Mouse (Mus musculus) CH12.LX (cell line): ENCODE data around the gene Cacna1b. TPM values are rescaled to one million over a fixed set of nuclear protein-coding genes. Genes with fewer than 3 reads are reported as not detected.

Experiments used
- DNase-seq: peaks from one replicate; pipeline ENCODE4 v3.0.0-alpha.2; 2013; ENCODE audit errors: extremely low read depth
- H3K27ac ChIP-seq: 2 replicates; pipeline ENCODE4 v1.5.1; 2012; ENCODE audit warnings: low read depth, mild to moderate bottlenecking, control low read depth, moderate library complexity; ENCODE audit not compliant: insufficient read depth
- H3K27me3 ChIP-seq: replicated peaks from 2 replicates; pipeline ENCODE3; 2012; ENCODE audit warnings: inconsistent platforms
- H3K36me3 ChIP-seq, 2 experiments: replicated peaks in 1 of 2; 2 replicates each; pipeline versions ENCODE3 to v1.6.1; 2012; ENCODE audit warnings: inconsistent platforms in 1 of 2, low read length in 1 of 2, mild to moderate bottlenecking in 1 of 2, mixed read lengths in 1 of 2, moderate library complexity in 1 of 2; ENCODE audit not compliant: control insufficient read depth in 1 of 2, insufficient read depth in 1 of 2
- H3K4me1 ChIP-seq, 2 experiments: 2 replicates each; pipeline ENCODE4 v1.6.1; 2012; ENCODE audit warnings: inconsistent platforms in 1 of 2, moderate library complexity in 1 of 2; ENCODE audit not compliant: insufficient read depth in 2 of 2, control insufficient read depth in 1 of 2
- H3K4me2 ChIP-seq: 2 replicates; pipeline ENCODE4 v1.6.1; 2012; ENCODE audit warnings: low read depth, mild to moderate bottlenecking, control low read depth; ENCODE audit not compliant: poor library complexity, insufficient read depth, severe bottlenecking
- H3K4me3 ChIP-seq, 3 experiments: fragments of 150-350 bp in 1 of 3; sonication (generic) in 1 of 3; replicated peaks in 1 of 3; 2 replicates each; pipeline versions ENCODE3 to v1.5.1; 2011 to 2012; ENCODE audit warnings: low read depth in 2 of 3, low read length in 2 of 3, mild to moderate bottlenecking in 2 of 3, moderate library complexity in 2 of 3, control low read depth in 1 of 3, improper control_type of control experiment in 1 of 3, inconsistent platforms in 1 of 3, mixed read lengths in 1 of 3; ENCODE audit not compliant: poor library complexity in 1 of 3
- H3K79me2 ChIP-seq: replicated peaks from 2 replicates; pipeline ENCODE4 v1.6.1; 2012; ENCODE audit warnings: mild to moderate bottlenecking, moderate library complexity; ENCODE audit not compliant: control insufficient read depth, poor library complexity, insufficient read depth, severe bottlenecking; ENCODE audit errors: extremely low read depth
- H3K9ac ChIP-seq: 2 replicates; pipeline ENCODE4 v1.6.1; 2012; ENCODE audit warnings: low read depth, mild to moderate bottlenecking, control low read depth, moderate library complexity; ENCODE audit not compliant: insufficient read depth
- H3K9me3 ChIP-seq: replicated peaks from 2 replicates; pipeline ENCODE3; 2012; ENCODE audit warnings: low read length, inconsistent platforms, mixed read lengths
- CHD1 ChIP-seq: IDR thresholded peaks from 2 replicates; pipeline ENCODE4 v1.6.1; 2012; ENCODE audit warnings: low read depth, low read length, improper control_type of control experiment, inconsistent platforms
- CHD2 ChIP-seq: IDR thresholded peaks from 2 replicates; pipeline ENCODE4 v1.6.1; 2011; ENCODE audit warnings: low read length, improper control_type of control experiment
- CTCF ChIP-seq, 2 experiments: IDR thresholded peaks in 1 of 2; conservative IDR thresholded peaks in 1 of 2; 2 replicates each; pipeline ENCODE4 v1.5.1; 2011 to 2012; ENCODE audit warnings: low read depth in 2 of 2, low read length in 2 of 2, improper control_type of control experiment in 1 of 2, inconsistent platforms in 1 of 2, mild to moderate bottlenecking in 1 of 2, moderate library complexity in 1 of 2
- E2F4 ChIP-seq: IDR thresholded peaks from 2 replicates; pipeline ENCODE4 v1.6.1; 2011; ENCODE audit warnings: low read depth, low read length, improper control_type of control experiment; ENCODE audit not compliant: insufficient replicate concordance
- ELF1 ChIP-seq: IDR thresholded peaks from 2 replicates; pipeline ENCODE4 v1.6.1; 2014; ENCODE audit warnings: low read depth, mild to moderate bottlenecking, inconsistent platforms, low read length, improper control_type of control experiment
- ETS1 ChIP-seq: conservative IDR thresholded peaks from 2 replicates; pipeline ENCODE4 v1.6.1; 2012; ENCODE audit warnings: low read depth, mild to moderate bottlenecking, inconsistent platforms, low read length, improper control_type of control experiment, moderate library complexity
- GABPA ChIP-seq: IDR thresholded peaks from 2 replicates; pipeline ENCODE4 v1.6.1; 2012; ENCODE audit warnings: low read depth, low read length, improper control_type of control experiment, inconsistent platforms; ENCODE audit not compliant: insufficient replicate concordance
- JUN ChIP-seq: IDR thresholded peaks from 2 replicates; pipeline ENCODE4 v1.6.1; 2011; ENCODE audit warnings: low read depth, mild to moderate bottlenecking, low read length, improper control_type of control experiment, moderate library complexity; ENCODE audit not compliant: insufficient read depth
- JUND ChIP-seq: conservative IDR thresholded peaks from 2 replicates; pipeline ENCODE4 v1.6.1; 2011; ENCODE audit warnings: low read depth, low read length, improper control_type of control experiment
- KAT2A ChIP-seq: IDR thresholded peaks from 2 replicates; pipeline ENCODE4 v1.6.1; 2012; ENCODE audit warnings: low read length, improper control_type of control experiment, inconsistent platforms; ENCODE audit not compliant: insufficient replicate concordance
- MEF2A ChIP-seq: IDR thresholded peaks from 2 replicates; pipeline ENCODE4 v1.6.1; 2014; ENCODE audit warnings: low read depth, mild to moderate bottlenecking, inconsistent platforms, low read length, improper control_type of control experiment, borderline replicate concordance
- NELFE ChIP-seq: IDR thresholded peaks from 2 replicates; pipeline ENCODE4 v1.6.1; 2011; ENCODE audit warnings: low read depth, low read length, improper control_type of control experiment
- NRF1 ChIP-seq: IDR thresholded peaks from 2 replicates; pipeline ENCODE4 v1.6.1; 2014; ENCODE audit warnings: low read depth, mild to moderate bottlenecking, inconsistent platforms, low read length, improper control_type of control experiment, moderate library complexity
- RCOR1 ChIP-seq: conservative IDR thresholded peaks from 2 replicates; pipeline ENCODE4 v1.6.1; 2012; ENCODE audit warnings: low read depth, mild to moderate bottlenecking, inconsistent platforms, low read length, improper control_type of control experiment
- SIN3A ChIP-seq: IDR thresholded peaks from 2 replicates; pipeline ENCODE4 v1.6.1; 2012; ENCODE audit warnings: low read length, improper control_type of control experiment, inconsistent platforms
- TBP ChIP-seq: conservative IDR thresholded peaks from 2 replicates; pipeline ENCODE4 v1.6.1; 2011; ENCODE audit warnings: low read depth, low read length, improper control_type of control experiment
- USF2 ChIP-seq: conservative IDR thresholded peaks from 2 replicates; pipeline ENCODE4 v1.6.1; 2011; ENCODE audit warnings: low read depth, low read length, improper control_type of control experiment
- ZKSCAN1 ChIP-seq: IDR thresholded peaks from 2 replicates; pipeline ENCODE4 v1.6.1; 2012; ENCODE audit warnings: low read depth, inconsistent platforms, low read length, improper control_type of control experiment, borderline replicate concordance
- dilution Hi-C: fragments of 300-500 bp; cut with MboI; formaldehyde crosslinking; loops from 2 replicates; pipeline ENCODE4 v1.14.3; 2020; ENCODE audit warnings: low sequenced_read_pairs; ENCODE audit not compliant: extremely low pct_unique_long_range_greater_than_20kb, extremely low pct_ligation_motif_present
- in situ Hi-C: fragments of 300-500 bp; cut with MboI; formaldehyde crosslinking; loops from 3 replicates; pipeline ENCODE4 v1.14.3; 2019; ENCODE audit warnings: low sequenced_read_pairs, low pct_ligation_motif_present, low pct_unique_long_range_greater_than_20kb, mixed read lengths
- polyA plus RNA-seq: library from polyadenylated mRNA; unstranded; fragments of >175 nt; gene quantifications from 2 replicates; pipeline ENCODE4 v1.2.1, GENCODE M21; 2012; ENCODE audit warnings: low read depth; ENCODE audit not compliant: insufficient read length
- total RNA-seq, 2 experiments: library from RNA; depleted of rRNA; stranded (reverse); fragments of 300-350 nt in 1 of 2; fragments of >200 nt in 1 of 2; gene quantifications; 2 replicates each; pipeline ENCODE4 v1.2.3; 2012 to 2014

Gene Cacna1b
- total and polyA plus RNA-seq, 3 experiments = 0.16 to 0.72 TPM; not detected in 1

GRCm38 (mm10) chr2:24668598-24668997 lies 94.4 kb downstream of the Cacna1b start:
- no peak for DNase-seq
- H3K9ac ChIP-seq = no peak overlapping the region
- no peak for TF ChIP-seq ZKSCAN1
- TF ChIP-seq E2F4 = no peak
- no peak for TF ChIP-seq KAT2A
- TF ChIP-seq GABPA = no peak
- TF ChIP-seq CHD1 = no peak
- TF ChIP-seq CTCF (conservative IDR thresholded peaks at IDR 0.05 in 1 of 2, IDR thresholded peaks at IDR 0.05 in 1 of 2; ENCODE audit: low read depth in 2 of 2, low read length in 2 of 2) = no peak
- no peak for TF ChIP-seq MEF2A
- no peak for TF ChIP-seq JUND
- no peak for TF ChIP-seq CHD2
- TF ChIP-seq SIN3A = no peak
- TF ChIP-seq USF2 = no peak
- no peak for TF ChIP-seq ELF1
- no peak for TF ChIP-seq ETS1
- TF ChIP-seq NELFE = no peak
- TF ChIP-seq RCOR1 = no peak
- TF ChIP-seq TBP = no peak
- TF ChIP-seq NRF1 = no peak
- no peaks in the 10 kb centered on the region for H3K9me3 ChIP-seq
- H3K27ac ChIP-seq = no peak overlapping the region
- H3K79me2 ChIP-seq = no peaks in the 10 kb centered on the region
- in situ Hi-C loops (no loop called here), dilution Hi-C loops (no loop called here)
- no peak overlapping the region for H3K4me3 ChIP-seq
- no peaks in the 10 kb centered on the region for H3K36me3 ChIP-seq
- peaks cover 5 to 7% of the 10 kb centered on the region in 2 experiments for H3K4me1 ChIP-seq
- no peaks in the 10 kb centered on the region for H3K27me3 ChIP-seq
- H3K4me2 ChIP-seq = no peak overlapping the region

GRCm38 (mm10) chr2:24664678-24665257 lies 98.2 kb downstream of the Cacna1b start:
- in situ Hi-C loops = no loop called here
- H3K9ac ChIP-seq = no peak overlapping the region
- H3K4me3 ChIP-seq = no peak overlapping the region
- H3K27me3 ChIP-seq = no peaks in the 10 kb centered on the region
- H3K36me3 ChIP-seq = no peaks in the 10 kb centered on the region
- no peak for DNase-seq
- H3K4me2 ChIP-seq = no peak overlapping the region
- dilution Hi-C loops = no loop called here
- no peaks in the 10 kb centered on the region for H3K79me2 ChIP-seq
- no peak overlapping the region for H3K27ac ChIP-seq
- H3K9me3 ChIP-seq = no peaks in the 10 kb centered on the region
- TF ChIP-seq CHD2 (peak; percentile 84), JUN (no peak)
- peaks cover 5 to 9% of the 10 kb centered on the region in 2 experiments for H3K4me1 ChIP-seq
